Mouse (Mus musculus) embryonic fibroblast, embryonic 13.5 days (primary cell): ENCODE data around the gene Bnc1. TPM values are rescaled to one million over a fixed set of nuclear protein-coding genes. Genes with fewer than 3 reads are reported as not detected.

Source experiments
- H3K27ac ChIP-seq: 2 replicates; pipeline ENCODE4 v1.5.1; 2012; ENCODE audit warnings: low read length, control low read depth, inconsistent platforms; ENCODE audit not compliant: insufficient read depth
- H3K4me1 ChIP-seq: 2 replicates; pipeline ENCODE4 v1.6.1; 2011; ENCODE audit warnings: low read length; ENCODE audit not compliant: control insufficient read depth, insufficient read depth
- H3K4me3 ChIP-seq: 2 replicates; pipeline ENCODE4 v1.5.1; 2011; ENCODE audit warnings: mild to moderate bottlenecking, control low read depth, low read length; ENCODE audit not compliant: insufficient read depth
- CTCF ChIP-seq: IDR thresholded peaks from 2 replicates; pipeline ENCODE4 v1.5.1; 2011; ENCODE audit warnings: mild to moderate bottlenecking, control low read depth, low read length, moderate library complexity, borderline replicate concordance; ENCODE audit not compliant: insufficient read depth
- POLR2A ChIP-seq: IDR thresholded peaks from 2 replicates; pipeline ENCODE4 v1.6.1; 2011; ENCODE audit warnings: low read depth, mild to moderate bottlenecking, control low read depth, low read length, moderate library complexity
- polyA plus RNA-seq: library from polyadenylated mRNA; stranded (reverse); fragments of >200 nt; gene quantifications from 2 replicates; pipeline ENCODE4 v1.2.4, GENCODE M21; 2011; ENCODE audit warnings: low read depth; ENCODE audit not compliant: missing spikeins, insufficient read length

Bnc1 gene
- polyA plus RNA-seq, 1 experiment, result 0.81 TPM

DNA sequence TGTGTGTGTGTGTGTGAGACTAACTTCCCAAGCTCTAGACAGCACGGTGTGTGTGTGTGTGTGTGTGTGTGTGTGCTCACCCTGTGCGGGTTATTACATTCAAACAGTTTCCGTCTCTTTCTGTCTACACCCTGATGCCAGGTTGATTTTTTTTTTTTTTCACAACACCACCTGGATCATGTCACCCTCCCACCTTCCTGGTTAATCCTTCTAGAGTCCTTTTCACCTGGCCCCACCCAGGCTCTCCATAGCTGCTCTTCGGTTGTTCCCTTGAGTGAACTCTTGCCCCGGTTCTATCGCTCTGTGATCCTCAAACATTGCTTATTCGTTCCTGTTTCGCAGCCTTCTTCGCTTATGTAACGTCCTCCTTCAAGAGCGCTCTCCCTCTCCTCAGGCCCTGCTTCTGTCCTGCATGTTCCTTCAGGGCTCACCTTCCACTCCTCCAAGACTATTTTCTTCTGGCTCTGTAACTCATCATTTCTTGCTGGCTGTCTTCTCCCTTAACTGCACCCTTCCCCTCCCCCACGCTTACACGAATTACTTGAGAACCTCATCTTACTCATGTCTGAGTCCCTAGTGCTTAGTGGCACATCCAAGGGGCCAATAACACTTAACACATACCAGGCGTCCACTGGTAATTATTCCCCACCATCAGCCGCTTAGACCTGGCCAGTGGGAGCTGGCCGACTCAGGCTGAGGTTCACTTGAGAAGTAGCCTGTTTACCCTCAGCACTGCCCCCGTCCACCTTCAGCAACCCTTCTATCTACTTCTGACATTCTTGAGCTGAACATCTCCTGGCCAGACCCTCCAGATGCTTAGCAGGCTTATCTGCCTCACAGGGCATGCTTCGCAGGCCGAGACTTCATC is 19.7 kb upstream of the Bnc1 start:
- Histone ChIP-seq H3K4me3 (no peak overlapping the region), H3K27ac (no peak overlapping the region), H3K4me1 (no peaks in the 10 kb centered on the region)
- TF ChIP-seq POLR2A (no peak), CTCF (no peak)

- Histone ChIP-seq H3K27ac (no peak overlapping the region), H3K4me3 (no peak overlapping the region), H3K4me1 (0 out of 2 replicates have a peak, but pooled peaks cover 5% of the 10 kb centered on the region)
- TF ChIP-seq CTCF, result no peak
- no peak for TF ChIP-seq POLR2A
Observed at GRCm38 (mm10) chr7:82007151-82007550, 15.1 kb upstream of the Bnc1 start.

- no peak overlapping the region for H3K4me3 ChIP-seq
- H3K4me1 ChIP-seq, result peaks cover 12% of the 10 kb centered on the region
- no peak for TF ChIP-seq POLR2A
- no peak for TF ChIP-seq CTCF
- no peak overlapping the region for H3K27ac ChIP-seq
Observed at GRCm38 (mm10) chr7:82004228-82004627, 12.1 kb upstream of the Bnc1 start.

DNA sequence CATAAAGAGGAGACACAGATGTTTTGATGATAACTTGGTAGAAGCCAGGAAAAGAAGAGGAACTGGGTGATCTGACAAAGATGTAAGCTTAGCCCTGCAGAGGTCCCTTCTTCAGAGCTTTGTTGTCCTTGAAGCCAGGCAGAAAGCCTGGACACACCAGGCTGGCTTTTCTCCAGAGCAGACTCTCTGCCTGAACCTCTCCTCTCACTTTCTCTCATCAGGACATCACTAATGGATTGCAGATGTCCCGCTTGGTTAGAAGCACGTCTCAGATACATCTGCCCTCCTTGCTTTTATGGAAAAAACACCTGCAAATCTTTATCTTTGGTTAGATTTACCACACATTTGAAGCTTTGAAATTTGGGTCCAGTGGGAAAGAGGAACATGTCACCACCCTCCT is 7.7 kb upstream of the Bnc1 start:
- Histone ChIP-seq H3K4me3 (no peak overlapping the region), H3K4me1 (peaks cover 15% of the 10 kb centered on the region), H3K27ac (peak overlapping the region; percentile 35; the same call in 1 of the 2 replicates)
- TF ChIP-seq CTCF, result no peak
- TF ChIP-seq POLR2A, result no peak

- TF ChIP-seq CTCF (no peak), POLR2A (no peak)
- Histone ChIP-seq H3K4me3 (no peak overlapping the region), H3K27ac (0 out of 2 replicates have a peak overlapping the region, but pooled peaks have one; percentile 35), H3K4me1 (peaks cover 15% of the 10 kb centered on the region)
Observed at GRCm38 (mm10) chr7:81999372-81999771, 7.3 kb upstream of the Bnc1 start.

DNA sequence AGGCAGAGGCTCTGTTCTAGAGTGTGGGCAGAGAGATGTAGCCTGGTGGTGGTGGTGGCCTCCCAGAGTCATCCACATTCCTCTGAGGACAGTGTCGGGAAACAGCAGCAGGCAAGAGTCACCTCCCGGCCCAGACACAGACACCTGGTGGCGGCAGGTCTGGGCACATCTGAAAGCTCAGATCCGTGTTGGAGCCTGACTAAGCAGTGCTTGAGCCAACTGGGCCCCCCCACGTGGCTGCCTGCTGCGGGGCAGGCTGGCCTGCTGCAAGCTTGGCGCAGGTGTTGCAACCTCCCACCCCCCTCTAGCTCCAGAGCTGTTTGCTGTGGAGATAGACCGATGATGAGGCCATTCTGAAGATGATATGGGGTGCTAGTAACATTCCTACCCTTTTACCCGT is 3.9 kb upstream of the Bnc1 start:
- no peak for TF ChIP-seq POLR2A
- TF ChIP-seq CTCF, result no peak
- Histone ChIP-seq H3K4me3 (no peak overlapping the region), H3K4me1 (peaks cover 11% of the 10 kb centered on the region), H3K27ac (no peak overlapping the region)

DNA sequence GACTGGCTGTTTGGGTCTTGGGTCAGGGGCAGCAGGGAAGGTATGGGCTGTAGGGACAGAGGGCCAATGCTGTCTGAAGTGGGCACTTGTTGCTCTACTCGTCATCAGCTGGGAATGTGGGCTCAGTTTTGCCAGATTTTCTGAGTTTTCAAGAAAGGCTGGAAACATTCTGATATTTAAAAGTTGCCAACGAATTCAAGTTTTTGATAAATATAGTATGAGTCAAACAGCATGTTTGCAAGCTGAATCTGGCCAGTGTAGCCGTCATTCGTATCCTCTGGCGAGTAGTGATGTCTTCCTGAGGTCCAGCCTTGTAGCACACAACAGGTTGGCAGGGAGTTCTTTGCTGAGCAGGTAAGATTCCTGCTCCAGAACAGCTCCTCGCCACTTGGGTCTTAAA is 3.0 kb upstream of the Bnc1 start:
- peaks cover 11% of the 10 kb centered on the region for H3K4me1 ChIP-seq
- H3K27ac ChIP-seq, result no peak overlapping the region
- TF ChIP-seq CTCF (no peak), POLR2A (no peak)
- H3K4me3 ChIP-seq, result no peak overlapping the region

DNA sequence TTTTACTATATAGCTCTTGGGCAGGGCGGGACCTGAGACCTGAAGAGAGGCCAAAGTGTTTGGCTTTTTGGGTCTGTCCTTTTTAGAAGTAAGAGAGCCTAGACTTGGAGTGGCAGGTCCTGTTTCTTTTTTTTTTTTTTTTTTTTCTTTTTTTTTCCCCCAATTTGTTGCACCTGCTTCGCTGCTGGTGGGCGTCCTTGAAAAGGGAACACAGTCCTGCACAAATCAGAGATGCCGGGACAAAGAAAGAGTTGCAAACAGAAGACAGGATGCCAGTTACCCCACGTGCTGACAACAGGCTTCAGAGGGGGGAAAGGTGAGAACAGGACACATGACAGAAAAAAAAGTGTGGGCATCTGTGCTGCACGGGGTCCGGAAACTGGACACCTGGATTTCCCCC is 1.0 kb upstream of the Bnc1 start:
- H3K4me3 ChIP-seq, result no peak overlapping the region
- TF ChIP-seq CTCF (no peak), POLR2A (no peak)
- H3K27ac ChIP-seq, result no peak overlapping the region
- no peaks in the 10 kb centered on the region for H3K4me1 ChIP-seq

DNA sequence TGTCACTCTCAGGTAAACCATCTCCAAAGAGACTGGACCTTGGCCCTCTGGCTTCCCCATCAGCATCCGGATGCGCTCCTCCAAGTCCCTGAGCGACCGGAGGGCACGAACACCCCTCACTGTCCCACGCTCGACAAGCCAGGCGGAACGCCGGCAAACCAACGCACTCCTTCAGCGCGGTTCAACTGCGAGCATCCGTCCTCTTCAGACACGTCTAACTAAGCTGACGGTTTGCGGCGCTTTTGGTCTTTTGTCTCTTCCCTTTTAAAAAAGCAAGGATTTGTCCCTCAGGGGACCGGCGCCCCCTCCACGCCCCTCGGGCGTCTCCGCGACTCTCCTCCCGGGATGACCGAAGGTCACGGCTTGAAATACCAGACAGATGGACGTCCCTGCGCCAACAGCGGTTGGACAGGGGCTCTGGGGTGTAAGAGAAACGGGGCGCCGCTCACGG is 456 bp downstream of the Bnc1 start:
- no peak overlapping the region for H3K27ac ChIP-seq
- peak overlapping the region; percentile 32 for H3K4me3 ChIP-seq
- TF ChIP-seq POLR2A (no peak), CTCF (no peak)

DNA sequence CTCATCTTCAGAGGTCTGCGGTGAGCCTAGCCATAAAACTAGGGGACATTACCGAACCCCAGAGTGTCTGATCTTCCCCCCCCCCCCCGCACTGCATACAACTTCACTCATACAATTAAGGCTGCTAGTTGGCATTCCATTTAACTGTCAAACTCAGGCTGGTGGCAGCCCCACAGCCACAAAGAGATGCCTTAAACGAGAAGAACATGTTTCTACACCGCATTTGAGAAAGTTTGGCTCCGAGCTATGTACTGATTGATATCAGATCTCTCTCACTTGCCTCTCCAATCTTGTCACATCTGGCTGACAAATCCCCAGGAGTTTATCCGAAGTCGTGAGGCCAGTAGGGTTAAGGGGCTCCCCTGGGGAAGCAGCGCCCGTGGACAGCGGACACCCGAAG is 976 bp downstream of the Bnc1 start:
- Histone ChIP-seq H3K4me1 (no peaks in the 10 kb centered on the region), H3K4me3 (no peak overlapping the region), H3K27ac (no peak overlapping the region)
- TF ChIP-seq CTCF (no peak), POLR2A (no peak)

More for the DNA sequence above, 456 bp downstream of the Bnc1 start:
- H3K4me1 ChIP-seq, result no peaks in the 10 kb centered on the region

DNA sequence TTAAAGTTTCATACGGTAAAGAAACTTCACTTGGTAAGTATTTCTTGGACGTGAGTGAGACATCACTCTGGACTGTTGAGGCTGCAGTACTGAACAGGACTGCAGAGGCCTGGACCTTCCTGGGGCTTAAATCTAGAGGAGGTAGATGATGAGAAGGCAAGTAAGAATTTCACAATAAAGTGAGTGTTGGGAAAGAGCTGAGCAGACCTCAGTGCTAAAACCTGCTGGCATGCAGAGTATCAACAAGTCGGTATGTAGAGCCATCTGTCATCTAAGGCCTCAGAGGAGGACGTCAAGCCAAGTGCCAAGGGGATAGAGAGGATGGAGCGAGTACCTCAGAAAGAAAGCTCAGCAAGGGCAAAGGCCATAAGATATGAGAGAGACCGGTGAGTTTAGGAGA is 8.4 kb downstream of the Bnc1 start:
- no peak overlapping the region for H3K4me3 ChIP-seq
- TF ChIP-seq POLR2A, result no peak
- TF ChIP-seq CTCF, result no peak
- no peak overlapping the region for H3K27ac ChIP-seq
- H3K4me1 ChIP-seq, result no peaks in the 10 kb centered on the region
